Mouse (Mus musculus): ENCODE measurements around the gene Hoxb9.

- TF ChIP-seq POLR2AphosphoS2 (IDR thresholded peaks at IDR 0.05; ENCODE audit: low read depth, low read length) (no peak), E2F4 (IDR thresholded peaks at IDR 0.05; ENCODE audit: insufficient replicate concordance, low read depth, low read length) (no peak)
Observed at GRCm38 (mm10) chr11:96291681-96292564, 20.7 kb downstream of the Hoxb9 start, which contains the start of gene Hoxb6.
